Mouse (Mus musculus) E14TG2a.4 (cell line): ENCODE results near the gene Sptb.

Experiments
- H3K27me3 ChIP-seq: 2 replicates; pipeline ENCODE4 v1.6.1; 2014; ENCODE audit warnings: low read length, control low read depth; ENCODE audit not compliant: insufficient read depth
- H3K36me3 ChIP-seq: 2 replicates; pipeline ENCODE4 v1.6.1; 2014; ENCODE audit warnings: low read length, control low read depth; ENCODE audit not compliant: insufficient read depth
- H3K4me1 ChIP-seq: replicated peaks from 2 replicates; pipeline ENCODE4 v1.6.1; 2014; ENCODE audit warnings: low read depth, low read length, control low read depth
- H3K4me3 ChIP-seq: replicated peaks from 2 replicates; pipeline ENCODE4 v1.5.1; 2014; ENCODE audit warnings: mild to moderate bottlenecking, low read length
- H3K9me3 ChIP-seq: 2 replicates; pipeline ENCODE4 v1.6.1; 2014; ENCODE audit warnings: low read length, control low read depth
- CTCF ChIP-seq: conservative IDR thresholded peaks from 2 replicates; pipeline ENCODE4 v1.5.1; 2014; ENCODE audit warnings: low read length
- NANOG ChIP-seq: IDR thresholded peaks from 2 replicates; pipeline ENCODE4 v1.6.1; 2014; ENCODE audit warnings: borderline replicate concordance, low read length, mixed read lengths
- POU5F1 ChIP-seq: IDR thresholded peaks from 2 replicates; pipeline ENCODE4 v1.6.1; 2014; ENCODE audit warnings: low read length, borderline replicate concordance

The Sptb gene

DNA sequence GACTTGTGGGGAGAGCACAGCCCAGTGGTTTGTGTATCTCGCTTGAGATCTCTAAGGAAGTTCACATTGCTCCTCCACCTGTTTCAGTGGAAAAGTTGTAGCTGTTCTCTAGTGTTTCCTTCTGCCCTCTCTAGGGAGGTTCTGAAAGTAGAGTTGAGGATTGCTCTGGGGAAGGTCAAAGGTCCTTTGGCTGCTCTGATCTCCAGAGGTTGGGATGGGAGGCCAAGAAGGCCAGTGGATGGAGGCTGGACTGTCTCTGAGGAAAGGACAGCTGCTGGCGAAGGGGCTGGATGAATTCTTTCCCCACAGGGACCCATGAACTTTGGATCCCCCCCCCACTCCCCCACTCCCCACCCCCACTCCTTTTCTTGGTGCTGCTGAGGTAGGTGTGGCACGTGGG, 156.0 kb downstream of the Sptb start:
- TF ChIP-seq POU5F1 (no peak), NANOG (no peak), CTCF (no peak)
- Histone ChIP-seq H3K9me3 (no peaks in the 10 kb centered on the region), H3K36me3 (peaks cover 3% of the 10 kb centered on the region; the same call in 1 of the 2 replicates), H3K4me3 (no peak overlapping the region), H3K27me3 (no peaks in the 10 kb centered on the region), H3K4me1 (peaks cover 76% of the 10 kb centered on the region)

DNA sequence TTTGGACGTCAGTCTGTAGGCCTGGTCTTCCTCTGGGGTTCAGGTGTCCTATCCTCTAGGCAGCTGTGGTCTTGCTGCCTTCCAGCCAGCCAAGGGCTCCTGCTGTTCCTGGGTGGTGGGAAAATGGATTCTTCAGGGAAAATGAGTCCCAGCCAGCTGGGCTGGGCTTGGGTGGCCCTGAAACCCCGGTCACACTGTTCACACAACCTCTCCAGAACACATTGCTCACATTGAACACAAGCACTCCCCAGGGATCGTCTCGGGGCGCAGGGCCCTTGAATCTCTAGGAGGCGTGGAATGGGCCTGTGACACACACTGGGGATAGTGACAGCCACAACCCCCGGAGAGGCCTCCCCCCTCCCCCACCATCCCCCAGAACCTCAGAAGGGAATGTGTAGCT, 156.4 kb downstream of the Sptb start:
- H3K9me3 ChIP-seq = no peaks in the 10 kb centered on the region
- no peaks in the 10 kb centered on the region for H3K27me3 ChIP-seq
- no peak overlapping the region for H3K4me3 ChIP-seq
- H3K36me3 ChIP-seq = peaks cover 3% of the 10 kb centered on the region; the same call in 1 of the 2 replicates
- peaks cover 80% of the 10 kb centered on the region for H3K4me1 ChIP-seq
- TF ChIP-seq POU5F1 (no peak), CTCF (no peak), NANOG (no peak)

DNA sequence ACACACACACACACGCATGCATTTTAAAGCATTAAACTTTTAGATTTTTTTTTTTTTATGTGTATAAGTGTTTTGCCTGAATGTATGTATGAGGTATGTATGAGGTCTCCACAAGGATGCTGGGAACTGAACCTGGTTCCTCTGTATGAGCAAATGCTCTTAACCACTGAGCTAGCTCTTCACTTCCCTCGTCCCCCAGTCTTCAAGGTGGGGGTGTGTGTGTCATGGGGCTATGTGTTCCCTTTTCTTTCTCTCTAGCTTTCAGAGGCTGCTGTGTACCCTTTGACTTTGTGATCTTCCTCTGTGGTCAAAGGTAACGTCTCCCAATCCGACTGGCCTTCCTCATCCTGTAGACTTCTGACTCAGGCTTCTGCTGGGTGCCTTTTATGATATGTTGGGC, 157.4 kb downstream of the Sptb start:
- no peak for TF ChIP-seq NANOG
- TF ChIP-seq CTCF = no peak
- TF ChIP-seq POU5F1 = no peak
- H3K27me3 ChIP-seq = no peaks in the 10 kb centered on the region

DNA sequence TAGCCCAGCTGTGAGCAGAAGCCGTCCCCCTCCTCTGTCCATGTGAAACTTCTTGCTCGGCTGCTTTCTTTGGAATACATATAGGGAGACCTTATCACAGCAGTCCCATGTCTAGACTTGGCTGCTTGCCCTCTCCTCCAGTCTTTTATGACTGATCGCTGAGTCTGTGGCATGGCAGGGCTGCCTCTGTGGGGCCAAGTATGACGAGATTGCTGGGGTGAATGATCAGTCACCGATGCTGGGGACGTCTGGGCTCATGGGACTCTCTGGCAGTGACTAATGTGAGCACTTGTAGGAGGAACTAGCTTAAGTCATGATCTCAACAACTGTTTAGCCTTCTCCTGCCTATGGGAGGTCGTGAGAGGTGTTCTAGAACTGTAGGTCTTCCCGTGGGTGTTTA, 158.0 kb downstream of the Sptb start:
- no peaks in the 10 kb centered on the region for H3K9me3 ChIP-seq
- no peak for TF ChIP-seq NANOG
- TF ChIP-seq CTCF = no peak
- no peak for TF ChIP-seq POU5F1
- peaks cover 85% of the 10 kb centered on the region for H3K4me1 ChIP-seq
- no peaks in the 10 kb centered on the region for H3K27me3 ChIP-seq
- no peak overlapping the region for H3K4me3 ChIP-seq
- H3K36me3 ChIP-seq = peaks cover 3% of the 10 kb centered on the region; the same call in 1 of the 2 replicates

More for the DNA sequence above, 157.4 kb downstream of the Sptb start:
- Histone ChIP-seq H3K4me1 (peaks cover 85% of the 10 kb centered on the region), H3K36me3 (peaks cover 3% of the 10 kb centered on the region; the same call in 1 of the 2 replicates), H3K4me3 (no peak overlapping the region), H3K9me3 (no peaks in the 10 kb centered on the region)

DNA sequence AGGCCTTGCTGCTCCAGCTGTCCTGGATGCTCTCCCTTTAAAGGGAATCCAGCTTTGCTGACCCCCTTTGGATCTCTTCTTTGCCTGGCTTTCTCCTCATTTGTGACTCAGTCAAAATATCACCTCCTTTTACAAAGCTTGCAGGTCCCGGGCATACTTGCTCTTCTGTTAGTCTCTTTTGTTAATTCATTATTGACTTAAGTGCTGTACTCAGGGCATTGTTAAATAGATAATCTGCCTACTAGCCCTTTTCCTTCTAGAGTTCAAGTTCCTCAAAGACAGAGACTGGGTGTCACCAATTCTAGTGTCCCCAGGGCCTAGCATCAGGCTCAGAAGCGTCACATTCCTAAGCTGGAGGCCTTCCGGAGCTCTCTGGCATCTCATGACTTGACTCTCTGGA, 161.1 kb downstream of the Sptb start:
- Histone ChIP-seq H3K27me3 (peaks cover 4% of the 10 kb centered on the region; the same call in 1 of the 2 replicates), H3K9me3 (no peaks in the 10 kb centered on the region), H3K4me3 (0 out of 2 replicates have a peak overlapping the region, but pooled peaks have one; percentile 20), H3K36me3 (peaks cover 3% of the 10 kb centered on the region; the same call in 1 of the 2 replicates), H3K4me1 (peaks cover 77% of the 10 kb centered on the region)
- TF ChIP-seq NANOG (peak; percentile 99), CTCF (no peak)

DNA sequence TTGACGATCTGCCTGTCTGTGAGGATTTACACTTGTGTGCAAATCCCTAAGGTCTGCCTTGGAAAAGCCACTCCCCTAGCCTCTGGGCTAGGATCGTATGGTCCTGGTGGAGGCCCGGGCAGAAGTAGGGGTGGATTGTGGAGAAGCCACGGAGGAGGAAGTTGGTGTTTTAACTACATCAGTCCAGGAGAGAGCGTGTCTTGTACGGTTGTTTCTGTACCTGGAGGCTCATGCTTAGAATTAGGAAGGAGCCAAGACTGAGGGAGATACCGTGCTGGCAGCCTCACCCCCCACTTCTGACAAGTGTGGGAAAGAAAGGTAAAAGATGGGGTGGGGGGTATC, 162.3 kb downstream of the Sptb start:
- Histone ChIP-seq H3K4me3 (peak overlapping the region; percentile 67), H3K36me3 (peaks cover 3% of the 10 kb centered on the region; the same call in 1 of the 2 replicates), H3K4me1 (peaks cover 70% of the 10 kb centered on the region), H3K27me3 (peaks cover 4% of the 10 kb centered on the region; the same call in 1 of the 2 replicates), H3K9me3 (no peaks in the 10 kb centered on the region)
- TF ChIP-seq POU5F1 = no peak
- TF ChIP-seq NANOG = no peak; the same call in 1 of the 2 replicates
- no peak for TF ChIP-seq CTCF

DNA sequence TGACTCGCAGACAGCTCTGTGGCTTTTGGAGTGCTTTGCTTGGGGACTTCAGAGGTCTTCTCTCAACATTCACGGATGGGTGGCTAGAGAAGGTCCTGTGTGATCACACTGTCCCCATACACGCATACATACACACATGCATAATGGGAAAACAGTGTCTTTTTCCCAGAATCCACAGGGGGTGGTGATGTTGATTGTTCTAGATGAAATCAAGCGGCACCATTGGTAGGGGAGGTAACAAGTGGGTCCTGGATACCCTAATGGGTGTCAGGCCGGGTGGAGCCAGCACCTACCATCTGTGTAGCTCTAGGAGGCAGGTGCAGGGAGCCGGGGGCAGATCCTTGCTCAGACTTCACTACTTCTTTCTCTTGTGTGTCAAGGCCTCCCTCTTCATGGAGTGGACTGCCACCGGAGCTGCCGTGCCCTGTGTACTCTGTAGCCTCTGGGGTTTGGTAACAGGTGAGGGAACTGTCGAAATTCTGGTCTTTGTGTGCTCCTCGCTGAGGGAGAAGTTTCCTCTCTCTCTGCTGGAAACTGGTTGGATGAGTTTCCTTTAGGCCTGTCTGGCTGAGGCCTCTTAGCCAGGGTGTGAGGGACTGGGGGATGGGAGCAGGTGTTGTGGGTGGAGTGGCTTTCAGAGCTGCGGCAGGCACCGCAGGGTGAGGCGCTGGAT, 162.8 kb downstream of the Sptb start:
- peaks cover 71% of the 10 kb centered on the region for H3K4me1 ChIP-seq
- peaks cover 3% of the 10 kb centered on the region; the same call in 1 of the 2 replicates for H3K36me3 ChIP-seq
- peak overlapping the region; percentile 67 for H3K4me3 ChIP-seq
- TF ChIP-seq POU5F1 (no peak), NANOG (no peak), CTCF (no peak)
- H3K27me3 ChIP-seq = peaks cover 4% of the 10 kb centered on the region; the same call in 1 of the 2 replicates
- H3K9me3 ChIP-seq = no peaks in the 10 kb centered on the region

DNA sequence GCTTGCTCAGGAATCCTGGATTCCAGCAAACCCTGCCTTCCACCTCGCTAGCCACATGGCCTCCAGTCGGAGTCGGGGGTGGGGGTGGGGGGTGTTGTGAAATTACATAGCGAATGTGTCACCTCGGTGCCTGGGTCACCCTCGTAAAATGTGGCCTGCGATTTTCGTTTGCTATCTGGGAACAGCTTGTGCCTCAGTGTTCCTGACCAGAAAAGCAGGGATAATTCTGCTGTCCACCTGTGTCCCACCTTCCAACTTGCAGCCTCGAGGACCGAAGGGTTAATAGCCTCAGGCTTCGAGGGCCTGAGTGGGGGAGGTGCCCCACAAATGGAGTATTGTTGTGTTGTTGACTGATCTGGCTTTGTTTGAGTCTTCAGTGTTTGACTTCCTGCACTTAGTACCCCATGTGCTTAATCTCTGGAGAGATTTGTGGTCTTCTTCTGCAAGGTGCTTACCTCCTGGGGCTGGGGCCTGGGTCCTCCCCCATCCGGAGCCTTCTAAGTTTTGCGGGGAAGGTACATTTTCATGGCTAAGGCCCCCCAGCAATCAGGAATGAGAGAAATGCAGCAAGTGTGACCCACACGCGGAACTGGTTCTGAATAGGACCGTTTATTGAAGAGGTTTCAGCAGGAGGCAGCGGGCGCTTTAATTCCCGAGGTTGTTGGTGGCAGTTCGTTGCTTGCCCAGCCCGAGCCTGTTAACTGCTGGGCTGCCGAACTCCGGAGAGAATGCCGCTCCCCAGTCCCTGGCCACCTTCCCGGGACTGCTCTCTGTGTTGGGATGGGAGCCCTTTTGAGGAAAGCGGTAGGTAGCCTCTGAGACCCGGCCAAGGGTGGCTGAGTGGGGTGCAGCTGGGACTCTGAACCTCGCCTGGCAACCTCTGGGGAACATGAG, 163.7 kb downstream of the Sptb start:
- peaks cover 77% of the 10 kb centered on the region for H3K4me1 ChIP-seq
- no peak for TF ChIP-seq CTCF
- TF ChIP-seq NANOG = peak; percentile 57; the same call in 1 of the 2 replicates
- H3K36me3 ChIP-seq = peaks cover 3% of the 10 kb centered on the region; the same call in 1 of the 2 replicates
- H3K4me3 ChIP-seq = peak overlapping the region; percentile 67
- H3K27me3 ChIP-seq = peaks cover 4% of the 10 kb centered on the region; the same call in 1 of the 2 replicates
- H3K9me3 ChIP-seq = no peaks in the 10 kb centered on the region
